Mouse (Mus musculus) kidney, adult 2 months (tissue): ENCODE measurements around the gene Gm17087. TPM values are rescaled to one million over a fixed set of nuclear protein-coding genes. Genes with fewer than 3 reads are reported as not detected.
A peak's percentile ranks its signal among the peaks of the same experiment; 100 is the strongest.

ENCODE experiments used
- DNase-seq: peaks from one replicate; pipeline ENCODE4 v3.0.0; 2021
- H3K27ac ChIP-seq: fragments of 200-500 bp; 2 replicates; pipeline ENCODE4 v1.5.1; 2012; ENCODE audit warnings: low read depth, low read length, control low read depth, inconsistent platforms; ENCODE audit not compliant: insufficient read depth
- H3K27me3 ChIP-seq: fragments of 200-500 bp; replicated peaks from 2 replicates; pipeline ENCODE4 v1.6.1; 2012; ENCODE audit warnings: mild to moderate bottlenecking, moderate library complexity, low read length, inconsistent platforms; ENCODE audit not compliant: control insufficient read depth, insufficient read depth
- H3K36me3 ChIP-seq: fragments of 200-500 bp; 2 replicates; pipeline ENCODE4 v1.6.1; 2012; ENCODE audit warnings: mild to moderate bottlenecking, moderate library complexity, low read length, inconsistent platforms; ENCODE audit not compliant: control insufficient read depth, insufficient read depth
- H3K4me1 ChIP-seq: fragments of 200-500 bp; 2 replicates; pipeline ENCODE4 v1.6.1; 2011; ENCODE audit warnings: low read length; ENCODE audit not compliant: control insufficient read depth, insufficient read depth
- H3K4me3 ChIP-seq: fragments of 200-500 bp; 2 replicates; pipeline ENCODE4 v1.5.1; 2011; ENCODE audit warnings: mild to moderate bottlenecking, low read depth, low read length, control low read depth; ENCODE audit not compliant: insufficient read depth
- CTCF ChIP-seq: fragments of 200-500 bp; conservative IDR thresholded peaks from 2 replicates; pipeline ENCODE4 v1.5.1; 2011; ENCODE audit warnings: low read depth, mild to moderate bottlenecking, control low read depth, low read length, moderate library complexity, mixed read lengths; ENCODE audit not compliant: insufficient read depth, insufficient read length
- POLR2A ChIP-seq: fragments of 200-500 bp; IDR thresholded peaks from one replicate; pipeline ENCODE4 v1.6.1; 2011; ENCODE audit warnings: low read depth, low read length, control low read depth
- WGBS: fragments of 180-500 bp; shearing (Covaris S2); methylation state at CpG from one replicate; pipeline ENCODE4 v1.1.7; 2018; 5-methylcytosine and 5-hydroxymethylcytosine counted together
- polyA plus RNA-seq: library from polyadenylated mRNA; depleted of rRNA; stranded (reverse); fragments of >200 nt; gene quantifications from 2 replicates; pipeline ENCODE4 v1.2.3, GENCODE M21; 2012

The Gm17087 gene
- polyA plus RNA-seq, 1 experiment = not detected

DNA sequence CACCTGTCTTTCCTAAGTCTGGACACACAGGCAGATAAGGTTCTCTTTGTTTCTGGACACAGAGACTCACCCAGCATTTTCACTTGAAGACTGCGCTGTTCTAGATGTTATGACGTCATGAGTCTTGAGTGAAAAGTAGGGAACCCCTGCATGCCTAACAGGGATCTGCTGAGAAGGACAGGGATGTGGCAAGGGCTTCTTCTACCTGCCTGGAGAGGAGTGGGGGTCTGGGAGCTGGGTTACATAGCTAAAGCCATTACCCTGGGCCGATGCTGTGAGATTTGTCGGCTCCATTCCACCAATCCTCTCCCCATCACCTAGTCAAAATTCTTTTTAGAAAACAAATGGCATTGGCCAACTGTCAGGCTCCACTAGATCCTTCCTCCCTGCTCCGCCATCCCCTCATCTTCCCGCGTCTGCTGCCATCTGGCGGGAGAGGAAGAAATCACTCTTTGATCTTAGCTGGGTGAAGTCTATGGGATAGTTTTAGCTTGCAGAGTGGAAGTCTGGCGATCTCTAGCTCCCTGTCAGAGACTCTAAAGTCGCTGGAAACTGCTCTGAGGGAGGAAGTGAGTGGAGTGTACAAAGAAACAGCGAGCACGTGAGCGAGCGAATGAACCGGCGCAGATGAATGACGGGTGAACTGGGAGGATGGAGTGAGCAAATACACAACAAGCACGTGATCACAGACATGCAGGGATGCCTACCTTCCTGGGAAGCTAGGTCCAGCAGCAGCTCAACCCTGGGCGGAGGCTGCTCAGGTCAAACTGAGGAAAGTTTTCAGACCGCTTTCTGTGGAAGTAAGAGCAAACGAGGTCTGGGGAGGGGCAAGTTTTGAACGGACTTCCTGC, 25.9 kb upstream of the Gm17087 start:
- Histone ChIP-seq H3K36me3 (no peaks in the 10 kb centered on the region), H3K27ac (no peak overlapping the region), H3K4me3 (no peak overlapping the region), H3K27me3 (no peaks in the 10 kb centered on the region), H3K4me1 (no peaks in the 10 kb centered on the region)
- peak; percentile 59 for DNase-seq
- TF ChIP-seq CTCF (peak; percentile 90), POLR2A (no peak)
- WGBS = 13% methylated on average over 22 of the region's 22 CpGs

DNA sequence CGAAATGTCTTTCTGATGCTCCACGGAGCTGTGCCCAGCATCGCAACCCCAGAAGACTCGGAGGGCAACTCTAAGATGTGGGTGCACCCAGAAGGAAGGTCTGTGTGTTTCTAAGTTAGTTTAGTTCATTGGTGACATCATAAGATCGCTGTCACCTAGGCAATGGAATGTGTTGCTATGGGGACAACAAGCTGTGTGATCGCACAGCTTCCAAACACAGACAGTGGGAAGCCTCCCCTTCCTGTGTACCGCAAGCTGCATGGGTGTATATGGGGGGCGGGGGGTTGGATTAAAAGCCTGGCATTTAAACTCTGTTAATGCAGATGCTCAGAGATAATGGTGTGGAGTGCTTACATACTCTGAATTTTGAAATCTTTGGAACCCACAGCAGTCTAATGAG, 14.8 kb upstream of the Gm17087 start:
- Histone ChIP-seq H3K36me3 (no peaks in the 10 kb centered on the region), H3K27me3 (no peaks in the 10 kb centered on the region), H3K4me1 (no peaks in the 10 kb centered on the region), H3K27ac (no peak overlapping the region), H3K4me3 (no peak overlapping the region)
- TF ChIP-seq CTCF (no peak), POLR2A (no peak)
- WGBS = 86% methylated on average over 8 of the region's 8 CpGs
- no peak for DNase-seq

DNA sequence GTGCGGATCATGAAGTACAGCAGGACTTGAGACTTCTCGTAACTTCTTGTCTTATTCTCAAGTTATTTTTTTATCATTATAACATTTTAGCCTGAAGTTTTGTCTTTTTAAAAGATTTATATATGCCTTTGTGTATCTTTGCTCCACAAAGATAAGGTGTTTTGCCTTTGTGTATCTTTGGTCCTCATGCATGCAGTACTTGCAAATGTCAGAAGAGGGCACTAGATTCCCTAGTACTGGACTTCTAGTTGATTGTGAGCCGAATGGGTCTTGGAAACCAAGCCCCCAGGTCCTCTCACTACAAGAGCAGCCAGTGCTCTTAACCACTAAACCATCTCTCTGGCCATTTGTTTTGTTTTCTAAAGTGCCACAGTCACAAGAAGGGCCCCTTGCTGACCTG, 13.6 kb upstream of the Gm17087 start:
- H3K4me3 ChIP-seq = no peak overlapping the region
- 67% methylated on average over 3 of the region's 3 CpGs for WGBS
- no peaks in the 10 kb centered on the region for H3K36me3 ChIP-seq
- DNase-seq = peak; percentile 9
- H3K27me3 ChIP-seq = no peaks in the 10 kb centered on the region
- H3K4me1 ChIP-seq = no peaks in the 10 kb centered on the region
- TF ChIP-seq CTCF (no peak), POLR2A (no peak)
- no peak overlapping the region for H3K27ac ChIP-seq

DNA sequence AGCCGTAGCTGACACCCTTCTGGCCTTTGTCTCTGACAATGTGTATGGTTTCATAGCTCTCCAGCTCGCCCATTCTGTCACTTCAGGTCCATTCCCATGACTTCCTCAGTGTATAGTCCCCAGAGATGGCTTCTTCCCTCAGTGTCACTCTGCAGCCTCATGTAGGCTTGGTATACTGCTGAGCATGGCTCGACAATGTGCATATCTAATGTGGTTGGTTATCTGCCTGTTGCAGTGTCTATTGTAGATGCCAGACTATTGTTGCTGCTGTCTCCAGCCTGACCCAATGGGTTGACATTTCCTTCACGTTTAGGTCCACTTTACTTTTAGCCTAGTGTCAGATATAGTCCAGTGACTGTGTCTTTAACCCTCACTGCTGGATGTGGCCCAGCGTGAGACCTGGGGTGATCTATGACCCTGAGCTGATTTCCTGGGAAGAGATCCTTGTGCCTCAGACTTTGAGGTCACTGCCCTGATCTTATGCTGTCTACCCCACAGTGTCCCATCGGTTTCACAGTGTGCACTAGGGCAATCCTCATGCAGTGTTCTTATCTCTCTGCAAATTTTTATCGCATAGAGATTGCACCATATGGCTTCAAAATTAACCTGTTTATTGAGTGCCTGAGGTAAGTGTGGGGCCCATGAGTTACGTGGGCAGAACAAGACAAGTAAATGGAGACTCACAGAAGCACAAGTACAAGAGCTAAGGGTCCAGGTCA, 7.0 kb upstream of the Gm17087 start:
- DNase-seq = no peak
- Histone ChIP-seq H3K36me3 (no peaks in the 10 kb centered on the region), H3K27ac (no peak overlapping the region), H3K4me1 (no peaks in the 10 kb centered on the region), H3K4me3 (no peak overlapping the region), H3K27me3 (no peaks in the 10 kb centered on the region)
- 71% methylated on average over 8 of the region's 8 CpGs for WGBS
- TF ChIP-seq POLR2A (no peak), CTCF (no peak)

DNA sequence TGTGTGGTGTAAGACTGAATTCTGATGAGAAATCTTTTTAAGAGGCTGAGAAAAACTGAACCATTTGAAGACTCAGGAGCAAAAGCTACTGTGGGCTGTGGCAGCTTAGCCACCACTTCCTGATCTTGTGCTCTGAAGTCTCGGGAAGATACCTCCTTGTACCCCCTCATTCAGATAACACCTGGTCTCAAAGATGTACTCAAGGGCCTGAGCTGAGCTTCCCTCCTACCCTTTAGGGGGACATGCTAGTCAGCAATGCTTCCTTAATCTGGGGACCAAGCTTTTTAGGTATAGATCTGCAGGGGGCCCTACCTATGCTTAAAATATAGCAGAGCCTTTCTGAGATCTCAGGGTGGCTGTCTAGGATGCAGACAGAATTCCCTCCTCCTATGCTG, 3.9 kb downstream of the Gm17087 start:
- no peaks in the 10 kb centered on the region for H3K27me3 ChIP-seq
- no peak for TF ChIP-seq CTCF
- TF ChIP-seq POLR2A = no peak
- no peak overlapping the region for H3K27ac ChIP-seq
- 66% methylated on average over 1 of the region's 1 CpGs for WGBS
- no peak for DNase-seq
- no peaks in the 10 kb centered on the region for H3K36me3 ChIP-seq
- H3K4me1 ChIP-seq = no peaks in the 10 kb centered on the region
- H3K4me3 ChIP-seq = no peak overlapping the region

DNA sequence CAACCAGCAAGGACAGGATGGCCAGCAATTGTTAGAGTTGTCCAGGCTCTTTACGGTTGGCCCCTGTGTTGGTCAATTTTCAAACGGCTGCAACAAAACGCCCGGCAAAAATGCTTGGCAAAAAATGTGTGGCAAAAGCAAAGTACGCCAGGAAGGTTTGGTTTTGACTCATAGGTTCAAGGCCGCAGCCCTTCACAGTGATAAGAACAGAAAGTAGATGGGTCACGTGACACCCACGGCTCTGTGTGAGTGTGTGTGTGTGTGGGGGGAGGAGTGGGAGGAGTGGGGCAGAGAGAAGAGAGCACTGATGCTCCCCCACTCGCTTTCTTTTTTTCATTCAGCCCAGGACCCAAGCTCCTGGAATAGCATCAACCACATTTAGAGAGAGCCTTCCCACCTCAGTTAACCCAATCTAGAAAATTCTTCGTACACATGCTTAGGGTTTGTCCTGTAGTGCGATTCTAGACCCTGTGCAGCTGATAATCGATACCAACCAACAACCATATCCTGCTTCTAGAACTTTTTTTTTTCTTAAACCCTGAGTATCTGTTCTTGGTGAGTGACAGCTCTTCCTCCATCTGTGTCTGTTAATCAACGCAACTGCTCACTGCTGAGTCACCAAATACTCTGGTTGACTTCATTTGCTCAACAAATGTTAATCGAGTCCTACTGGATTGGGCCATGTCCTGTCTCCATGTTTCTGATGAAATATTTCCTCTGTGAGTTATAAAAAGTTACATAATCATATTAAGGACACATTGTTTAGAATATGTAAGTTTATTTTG, 4.5 kb downstream of the Gm17087 start:
- no peak overlapping the region for H3K4me3 ChIP-seq
- H3K36me3 ChIP-seq = no peaks in the 10 kb centered on the region
- H3K27me3 ChIP-seq = no peaks in the 10 kb centered on the region
- H3K27ac ChIP-seq = no peak overlapping the region
- TF ChIP-seq POLR2A = no peak
- TF ChIP-seq CTCF = no peak
- no peaks in the 10 kb centered on the region for H3K4me1 ChIP-seq
- no peak for DNase-seq
- 75% methylated on average over 14 of the region's 14 CpGs for WGBS
